Comparison of ENCODE assay signal across 14 mouse cellular contexts in the genomic region with DNA sequence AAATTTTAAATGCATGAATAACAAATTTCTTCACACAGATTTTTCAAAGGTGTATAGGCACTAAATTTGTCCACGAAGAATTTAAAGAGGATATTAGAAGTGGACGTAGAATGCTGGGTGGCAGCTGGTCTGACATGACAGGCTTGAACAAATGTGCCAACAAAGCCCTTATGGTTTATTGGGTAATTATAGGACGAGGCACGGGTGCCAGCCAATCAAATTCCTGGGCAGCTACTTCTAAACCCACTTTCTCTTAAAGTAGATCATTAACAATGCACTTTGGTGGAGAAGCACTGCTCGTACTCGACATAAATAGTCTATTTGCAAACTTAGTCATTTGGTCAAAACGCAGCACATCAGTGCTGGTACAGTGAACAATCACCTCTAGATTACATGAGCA.
"Had no signal": no experiment of that assay in that cellular context is flagged by ENCODE, and none has a peak within 500 bp of the region (broad histone marks: within the 10 kb centered on the region; RNA-seq: fewer than 3 reads in every experiment).

No protein-coding gene starts in this region.

- H3K27me3 ChIP-seq: liver, embryonic 15.5 days; megakaryocyte, embryonic 14.5 days had no signal

- H3K4me3 ChIP-seq: left cerebral cortex, adult 2 months; liver, embryonic 15.5 days; megakaryocyte, embryonic 14.5 days had no signal

- DNase-seq: kidney, adult 18-20 months; kidney, postnatal 10 days; kidney, postnatal 4 days; lung, adult 2 months; lung, postnatal 10 days; thymus, adult 18-20 months; thymus, postnatal 36 days had no signal

- H3K4me2 ChIP-seq: liver, embryonic 11.5 days; liver, embryonic 15.5 days; midbrain, embryonic 11.5 days had no signal

- H3K36me3 ChIP-seq: liver, embryonic 15.5 days had no signal

- ATAC-seq: midbrain, embryonic 16.5 days had no signal

- H3K27ac ChIP-seq: left cerebral cortex, adult 2 months; liver, embryonic 15.5 days; macrophage had no signal

- H3K4me1 ChIP-seq: liver, embryonic 15.5 days; megakaryocyte, embryonic 14.5 days had no signal

- H3K9me3 ChIP-seq: liver, embryonic 15.5 days had no signal

- H3K9ac ChIP-seq: liver, embryonic 15.5 days had no signal
